Mouse (Mus musculus) MEL (cell line): ENCODE measurements at regions not wholly inside any gene's neighbourhood (a gene's known extent, or its start where the extent isn't known, plus 50 kb on each side); places are given as distances from the start of the nearest gene placed in this dataset.

Experiments used
- CHD1 ChIP-seq: IDR thresholded peaks from 2 replicates; pipeline ENCODE4 v1.6.1; 2012; ENCODE audit warnings: low read depth, mild to moderate bottlenecking, inconsistent platforms, low read length, improper control_type of control experiment
- NRF1 ChIP-seq: IDR thresholded peaks from 2 replicates; pipeline ENCODE4 v1.6.1; 2014; ENCODE audit warnings: low read depth, mild to moderate bottlenecking, inconsistent platforms, low read length, improper control_type of control experiment, moderate library complexity; ENCODE audit not compliant: poor library complexity, insufficient read depth, severe bottlenecking
- POLR2A ChIP-seq, 2 experiments: IDR thresholded peaks; 2 replicates each; pipeline ENCODE4 v1.6.1; 2011 to 2012; ENCODE audit warnings: low read length in 2 of 2, mild to moderate bottlenecking in 2 of 2, control low read depth in 1 of 2, improper control_type of control experiment in 1 of 2, low read depth in 1 of 2, moderate library complexity in 1 of 2; ENCODE audit not compliant: control insufficient read depth in 1 of 2, insufficient read depth in 1 of 2, poor library complexity in 1 of 2
- ZC3H11A ChIP-seq: IDR thresholded peaks from 2 replicates; pipeline ENCODE4 v1.6.1; 2012; ENCODE audit warnings: low read depth, mild to moderate bottlenecking, inconsistent platforms, low read length, improper control_type of control experiment

DNA sequence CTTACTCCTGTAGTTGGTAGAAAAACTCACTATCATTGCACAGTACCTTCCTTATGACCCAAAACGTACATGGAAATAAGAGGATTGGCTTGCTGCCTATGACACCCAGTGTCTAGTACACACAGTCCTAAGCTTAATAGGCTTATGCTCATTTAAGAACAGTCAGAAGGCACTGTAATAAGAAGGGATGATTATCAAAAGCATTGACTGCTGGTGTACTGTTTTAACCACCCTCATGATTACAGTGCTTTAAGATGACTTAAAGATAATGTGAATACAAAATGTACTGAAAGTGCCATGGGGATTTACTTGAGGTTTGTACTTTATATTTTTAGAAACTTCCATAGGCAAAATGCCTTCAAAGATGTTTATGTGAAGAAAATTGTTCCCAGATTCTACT is 586.0 kb upstream of the 4930452B06Rik start:
- TF ChIP-seq ZC3H11A (no peak), CHD1 (no peak), NRF1 (no peak), POLR2A (IDR thresholded peaks at IDR 0.05; ENCODE audit: control insufficient read depth in 1 of 2, insufficient read depth in 1 of 2, low read depth in 1 of 2, low read length in 2 of 2, poor library complexity in 1 of 2) (no peak)
